Mouse (Mus musculus): ENCODE measurements around the gene Syde1.

- TF ChIP-seq POLR2A (IDR thresholded peaks at IDR 0.05; ENCODE audit: insufficient read length, low read depth) (no peak), TCF12 (IDR thresholded peaks at IDR 0.05; ENCODE audit: insufficient read depth, poor library complexity, severe bottlenecking) (no peak), POLR2AphosphoS2 (IDR thresholded peaks at IDR 0.05; ENCODE audit: insufficient read length, low read depth) (peak; percentile 67), USF1 (IDR thresholded peaks at IDR 0.05; ENCODE audit: low read depth) (no peak), E2F4 (IDR thresholded peaks at IDR 0.05; ENCODE audit: insufficient read depth) (no peak), MYOD1 (IDR thresholded peaks at IDR 0.05; ENCODE audit: control insufficient read depth in 1 of 3, insufficient read length in 2 of 3, low read depth in 2 of 3) (no peak)
These were observed 7.8 kb downstream of the Syde1 start for GRCm38 (mm10) chr10:78583939-78584338.

Data from myocyte (in vitro differentiated cells).